Mouse (Mus musculus): ENCODE measurements at regions not wholly inside any gene's neighbourhood (a gene's known extent, or its start where the extent isn't known, plus 50 kb on each side); places are given as distances from the start of the nearest gene placed in this dataset.
A peak's percentile ranks its signal among the peaks of the same experiment; 100 is the strongest.
"Not testable (repeated sequence)": the region's sequence is repeated elsewhere in the genome, so short reads cannot be mapped to it uniquely, and the experiment has no call there.

DNA sequence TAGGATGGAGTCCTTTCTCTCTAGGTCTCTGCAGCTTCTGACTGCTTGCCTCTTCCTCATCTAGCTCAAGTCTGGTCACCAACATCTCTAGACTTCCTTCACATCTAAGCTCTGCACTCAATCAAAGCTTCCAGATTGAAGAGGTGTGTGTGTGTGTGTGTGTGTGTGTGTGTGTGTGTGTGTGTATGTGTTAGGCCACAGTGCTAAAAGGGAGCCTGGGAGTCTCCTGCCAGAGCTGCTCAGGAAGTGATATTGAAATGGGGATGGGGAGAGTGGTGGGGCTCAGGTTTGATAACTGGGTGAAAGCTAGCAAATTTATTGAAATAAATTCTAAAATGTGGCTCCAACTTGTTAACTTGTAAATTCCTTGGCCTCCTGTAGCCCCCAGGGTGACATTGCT is 73.3 kb downstream of the Gm31371 start:
- DNase-seq (ENCODE audit: low spot score in 2 of 2), result peak; percentile 16 to 66

DNA sequence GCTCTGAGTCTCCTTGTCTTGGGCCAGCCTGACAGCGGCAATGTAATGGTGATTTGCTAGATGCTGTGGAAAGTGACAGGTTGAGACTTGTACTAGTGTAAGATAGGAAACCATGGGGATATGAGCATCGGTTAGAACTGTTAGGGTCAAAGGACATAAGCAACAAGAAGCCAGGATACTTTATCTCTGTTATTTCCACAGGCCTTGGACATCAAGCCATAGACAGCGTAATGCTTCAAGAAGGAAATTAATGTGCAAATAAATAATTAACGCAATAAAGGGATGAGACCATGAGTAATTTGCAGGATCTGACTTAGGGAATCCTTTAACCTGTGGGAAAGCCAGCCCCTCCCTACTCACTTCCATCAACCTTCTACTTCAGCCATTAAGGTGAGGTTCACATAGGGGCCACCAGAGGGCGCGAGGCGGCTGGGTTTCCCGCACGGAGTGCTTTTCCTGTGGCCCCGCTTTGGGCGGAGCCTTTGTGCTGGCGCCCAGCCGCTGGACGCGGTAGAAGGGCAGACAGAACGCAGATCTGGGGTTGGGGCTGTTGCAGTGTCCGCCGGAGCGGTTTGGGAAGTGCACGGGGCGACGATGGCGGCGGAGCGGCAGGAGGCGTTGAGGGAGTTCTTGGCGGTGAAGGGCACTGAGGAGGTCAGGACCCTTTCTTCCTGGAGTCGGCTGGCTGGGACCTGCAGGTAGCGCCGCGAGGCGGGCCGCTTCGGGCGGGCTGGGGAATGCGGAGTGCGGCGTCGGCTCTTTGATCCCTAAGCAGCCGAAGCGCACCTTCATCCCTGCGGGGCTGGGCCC is 76.5 kb downstream of the Gm31371 start:
- peak; percentile 59 to 79 for DNase-seq (ENCODE audit: low spot score in 2 of 2)

DNA sequence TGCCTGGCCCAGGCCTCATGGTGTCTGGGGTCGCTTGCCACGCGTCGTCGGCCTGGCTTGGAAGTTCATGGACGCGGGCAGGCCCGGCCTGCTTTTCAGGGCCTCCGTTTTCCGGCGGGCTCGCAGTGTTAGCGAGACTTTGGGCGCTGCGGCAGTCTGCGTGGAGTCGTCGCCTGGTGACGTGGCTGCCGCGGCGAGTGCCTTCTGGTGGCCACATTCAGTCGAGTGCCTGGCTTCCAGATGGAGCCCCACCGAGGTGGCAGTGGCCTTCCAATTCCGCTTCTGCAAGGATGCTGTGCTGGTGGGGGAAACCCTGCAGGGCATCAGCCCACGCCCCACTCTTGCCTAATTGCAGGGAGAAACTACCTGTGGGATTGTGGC is 77.1 kb downstream of the Gm31371 start:
- not testable (repeated sequence) for DNase-seq (ENCODE audit: low spot score in 2 of 2)

DNA sequence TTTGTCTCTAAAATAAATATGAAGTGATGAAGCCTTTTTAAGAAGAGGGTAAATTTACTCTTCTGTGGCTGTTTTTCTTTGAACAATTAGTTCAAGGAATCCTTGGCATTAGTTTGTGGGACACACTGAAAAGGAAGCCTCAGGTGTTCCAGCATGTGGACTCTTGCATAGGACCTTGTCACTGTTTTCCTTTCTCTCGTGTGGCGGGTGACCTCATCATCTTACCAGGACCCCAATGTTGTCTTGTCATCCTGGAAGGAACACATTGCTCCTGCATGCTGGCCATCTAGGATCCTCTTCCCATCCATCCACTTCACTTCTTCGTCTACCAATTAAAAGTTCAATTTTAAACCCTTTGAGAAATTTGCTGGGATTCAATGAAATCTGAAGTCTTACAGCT is 104.9 kb downstream of the Gm31371 start:
- peak; percentile 42 to 82 for DNase-seq (ENCODE audit: low spot score in 2 of 2)

DNA sequence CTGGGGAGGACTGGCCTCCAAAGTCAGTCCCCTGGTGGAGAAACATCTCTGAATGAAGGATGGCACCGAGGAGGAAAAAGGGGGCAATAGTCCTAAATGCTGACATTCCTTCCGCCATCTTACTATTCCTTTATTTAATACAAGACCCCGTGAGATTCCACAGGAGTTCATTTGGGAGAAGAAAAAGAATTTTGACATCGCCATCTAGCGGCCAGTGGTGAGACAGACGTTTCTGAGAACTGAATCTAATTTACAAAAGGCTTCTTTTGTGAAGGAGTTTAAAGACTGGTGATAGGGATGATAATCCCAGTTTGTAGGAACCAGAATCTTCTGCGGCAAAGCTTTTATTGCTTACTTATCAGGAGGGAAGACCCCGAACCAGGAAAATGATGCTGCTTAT is 107.8 kb downstream of the Gm31371 start:
- DNase-seq (ENCODE audit: low spot score in 2 of 2), result not testable (repeated sequence)

DNA sequence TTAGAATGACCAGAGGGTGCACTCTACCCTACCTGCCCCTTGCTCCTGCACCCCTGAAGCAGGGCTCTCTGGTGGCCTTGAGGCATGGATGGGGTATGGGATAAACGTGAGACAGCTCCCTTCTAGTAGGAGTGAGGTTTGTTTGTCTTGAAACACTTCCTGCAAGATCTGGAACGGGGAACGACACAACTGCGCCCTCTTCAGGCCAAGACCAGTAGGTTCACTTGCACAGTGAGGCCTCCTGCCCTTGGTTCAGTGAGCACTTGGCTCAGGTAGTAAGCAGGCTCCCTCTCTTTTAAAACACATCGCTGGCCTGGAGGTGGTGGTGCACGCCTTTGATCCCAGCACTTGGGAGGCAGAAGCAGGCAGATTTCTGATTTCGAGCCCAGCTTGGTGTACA is 110.1 kb downstream of the Gm31371 start:
- DNase-seq (ENCODE audit: low spot score in 2 of 2), result not testable (repeated sequence)

DNA sequence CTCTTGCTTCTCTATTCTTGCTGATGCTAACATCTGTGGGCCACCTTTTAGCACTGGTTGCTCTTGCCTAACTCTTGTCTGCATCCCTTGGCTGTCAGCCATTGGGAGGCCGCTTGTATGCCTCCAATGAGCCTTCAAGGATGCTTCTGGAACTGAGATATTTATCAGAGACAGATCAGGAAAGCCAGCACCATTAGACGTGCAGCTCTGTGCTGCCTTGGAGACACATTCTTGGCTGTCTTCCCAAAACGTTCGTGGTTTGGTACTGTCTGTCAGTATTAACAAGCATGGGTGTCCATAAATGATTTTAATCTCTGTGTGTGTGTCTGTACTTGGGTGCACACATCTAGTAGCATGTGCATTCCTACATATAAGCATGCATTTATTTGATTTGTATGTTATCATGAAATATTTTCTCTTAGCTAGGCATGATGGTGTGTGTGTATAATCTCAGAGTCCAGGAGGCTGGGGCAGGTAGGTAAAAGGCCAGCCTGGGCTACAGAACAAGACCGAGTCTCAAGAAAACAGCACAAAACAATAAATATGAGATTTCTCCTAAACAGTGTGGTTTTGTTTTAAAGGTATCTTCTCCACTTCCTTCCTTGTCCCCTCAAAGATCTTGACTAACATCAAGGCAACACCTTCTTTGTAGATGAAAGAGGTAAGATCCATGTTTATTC is 111.4 kb downstream of the Gm31371 start:
- DNase-seq (ENCODE audit: low spot score in 2 of 2), result not testable (repeated sequence)

DNA sequence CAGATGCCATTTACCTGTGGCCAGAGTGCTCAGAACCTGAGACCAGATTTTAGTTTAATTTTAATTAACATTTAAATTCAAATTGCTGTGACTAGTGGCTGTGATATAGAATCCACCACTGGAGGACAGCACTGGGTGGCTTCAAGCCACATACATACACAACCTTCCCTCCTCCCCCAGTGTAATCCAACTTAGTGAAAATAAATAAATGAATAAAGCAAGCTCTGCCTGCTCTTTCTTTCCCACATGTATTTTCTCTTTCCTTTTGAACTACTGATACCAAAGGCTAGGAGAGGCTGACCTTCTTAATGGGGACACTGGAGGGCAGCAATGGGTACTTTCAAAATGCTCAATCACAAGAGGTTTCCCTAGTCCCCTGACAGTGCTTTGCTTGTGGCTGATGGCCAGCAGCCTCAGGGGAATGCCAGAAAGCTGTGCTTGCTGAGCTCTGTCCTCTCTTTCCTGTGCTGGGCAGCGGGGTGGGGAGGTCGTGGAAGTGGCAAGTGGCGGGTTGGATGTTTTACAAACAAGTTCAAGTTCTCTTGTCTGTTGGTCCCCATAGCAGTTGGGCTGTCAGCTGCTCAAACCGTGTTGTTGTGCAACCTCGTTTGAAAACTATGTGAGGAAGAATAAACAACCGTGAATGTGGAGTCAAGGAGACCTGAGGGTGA is 112.4 kb downstream of the Gm31371 start:
- DNase-seq (ENCODE audit: low spot score in 2 of 2), result not testable (repeated sequence)

DNA sequence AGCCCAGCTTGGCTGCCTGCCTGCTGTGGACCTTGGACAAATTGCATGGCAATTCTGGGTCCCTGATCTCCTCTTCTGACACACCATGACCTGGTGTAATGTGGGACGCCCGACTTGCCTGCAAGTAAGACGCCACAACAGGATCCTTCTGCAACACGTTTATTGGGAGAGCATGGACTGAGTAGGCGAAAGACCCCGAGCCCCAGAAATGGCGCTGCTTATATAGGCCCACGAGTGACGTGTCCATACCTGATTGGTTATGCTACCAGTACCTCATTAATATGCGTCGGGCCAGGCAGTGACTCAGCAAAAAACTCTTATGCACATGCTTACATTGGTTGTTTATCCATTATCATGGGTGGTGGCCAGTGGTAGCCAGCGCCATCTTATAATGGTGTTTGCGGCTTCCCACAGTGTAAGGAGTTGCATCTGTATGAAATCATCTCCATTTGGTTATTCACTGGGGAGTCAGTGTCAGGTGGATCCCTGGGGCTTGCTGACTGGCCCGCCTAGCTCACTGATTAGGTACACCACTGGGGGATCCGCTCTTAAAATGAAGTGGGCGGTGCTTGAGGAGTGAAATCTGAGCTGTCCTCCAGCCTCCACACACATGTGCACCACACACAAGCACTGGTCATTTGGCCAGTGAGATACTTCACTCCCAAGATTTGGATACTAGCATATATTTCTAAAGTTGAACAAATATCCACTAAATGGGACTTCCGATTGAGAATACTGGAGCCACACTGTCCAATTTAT is 113.1 kb downstream of the Gm31371 start:
- peak; percentile 39 to 79 for DNase-seq (ENCODE audit: low spot score in 2 of 2)

DNA sequence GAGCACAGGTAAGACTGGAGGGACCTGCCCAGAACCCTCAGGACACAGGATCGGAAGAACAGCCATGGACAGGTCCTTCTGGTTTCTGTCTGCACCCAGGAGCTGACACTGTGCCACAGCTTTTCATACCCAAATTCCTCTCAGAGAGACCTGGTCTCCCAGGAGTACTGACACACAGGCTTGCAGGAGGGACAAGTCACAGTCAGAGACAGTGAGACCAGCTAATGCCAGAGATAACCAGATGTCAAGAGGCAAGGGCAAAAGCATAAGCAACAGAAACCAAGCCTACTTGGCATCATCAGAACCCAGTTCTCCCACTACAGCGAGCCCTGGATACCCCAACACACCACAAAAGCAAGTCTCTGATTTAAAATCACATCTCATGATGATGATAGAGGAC is 122.3 kb downstream of the Gm31371 start:
- not testable (repeated sequence) for DNase-seq (ENCODE audit: low spot score in 2 of 2)

DNA sequence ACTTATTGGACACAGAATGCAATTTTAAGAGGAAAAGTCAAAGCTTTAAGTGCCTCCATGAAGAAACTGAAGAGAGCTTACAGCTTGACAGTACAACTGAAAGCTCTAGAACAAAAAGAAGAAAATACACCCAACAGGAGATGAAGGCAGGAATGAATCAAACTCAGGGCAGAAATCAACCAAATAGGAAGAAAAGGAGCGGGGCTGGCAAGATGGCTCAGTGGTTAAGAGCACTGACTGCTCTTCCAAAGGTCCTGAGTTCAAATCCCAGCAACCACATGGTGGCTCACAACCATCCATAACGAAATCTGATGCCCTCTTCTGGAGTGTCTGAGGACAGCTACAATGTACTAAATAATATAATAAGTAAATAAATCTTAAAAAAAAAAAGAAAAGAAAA is 124.8 kb downstream of the Gm31371 start:
- peak; percentile 39 to 75 for DNase-seq (ENCODE audit: low spot score in 2 of 2)

DNA sequence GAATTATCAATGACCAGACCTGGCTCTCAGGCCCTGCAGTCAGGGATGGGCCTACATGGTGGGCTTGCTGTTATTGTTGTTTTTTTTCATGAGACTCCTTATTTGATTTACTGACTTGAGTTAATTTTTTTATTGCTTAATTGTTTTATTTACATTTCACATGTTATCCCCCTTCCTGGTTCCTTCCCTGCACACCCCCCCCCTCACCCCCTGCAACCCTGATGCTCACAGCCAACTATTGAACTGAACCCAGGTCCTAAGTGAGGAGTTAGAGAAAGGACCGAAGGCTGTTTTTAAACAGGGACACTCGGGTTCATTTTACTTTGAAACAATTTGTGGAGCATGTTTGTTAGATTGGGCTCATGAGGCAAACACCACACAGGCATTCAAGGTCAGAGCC is 126.9 kb downstream of the Gm31371 start:
- not testable (repeated sequence) for DNase-seq (ENCODE audit: low spot score in 2 of 2)

DNA sequence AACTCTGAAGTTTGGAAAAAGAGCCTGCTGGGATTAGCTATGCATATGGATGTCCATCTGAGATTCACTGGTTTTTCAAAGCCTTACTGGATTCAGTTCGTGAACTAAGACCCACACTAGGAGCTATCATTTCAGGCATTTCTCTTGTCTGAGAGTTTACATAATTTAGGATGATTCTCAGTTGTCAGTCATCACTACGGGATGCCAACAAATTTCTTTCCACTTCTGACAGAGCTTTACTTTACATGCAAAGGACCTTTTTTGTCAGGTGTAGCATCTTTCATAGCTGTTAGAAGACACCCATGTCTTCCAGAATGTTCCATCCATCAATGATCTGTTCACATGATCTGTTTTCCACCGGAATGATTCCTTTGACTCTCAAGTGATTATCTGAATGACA is 154.4 kb downstream of the Gm31371 start:
- peak; percentile 20 to 68 for DNase-seq (ENCODE audit: low spot score in 2 of 2)

DNA sequence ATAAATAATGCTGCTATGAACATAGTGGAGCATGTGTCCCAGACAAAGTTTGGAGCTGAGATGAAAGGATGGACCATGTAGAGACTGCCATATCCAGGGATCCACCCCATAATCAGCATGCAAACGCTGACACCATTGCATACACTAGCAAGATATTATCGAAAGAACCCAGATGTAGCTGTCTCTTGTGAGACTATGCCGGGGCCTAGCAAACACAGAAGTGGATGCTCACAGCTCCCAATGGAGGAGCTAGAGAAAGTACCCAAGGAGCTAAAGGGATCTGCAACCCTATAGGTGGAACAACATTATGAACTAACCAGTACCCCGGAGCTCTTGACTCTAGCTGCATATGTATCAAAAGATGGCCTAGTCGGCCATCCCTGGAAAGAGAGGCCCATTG is 194.9 kb downstream of the Gm31371 start:
- DNase-seq (ENCODE audit: low spot score in 2 of 2), result not testable (repeated sequence)

DNA sequence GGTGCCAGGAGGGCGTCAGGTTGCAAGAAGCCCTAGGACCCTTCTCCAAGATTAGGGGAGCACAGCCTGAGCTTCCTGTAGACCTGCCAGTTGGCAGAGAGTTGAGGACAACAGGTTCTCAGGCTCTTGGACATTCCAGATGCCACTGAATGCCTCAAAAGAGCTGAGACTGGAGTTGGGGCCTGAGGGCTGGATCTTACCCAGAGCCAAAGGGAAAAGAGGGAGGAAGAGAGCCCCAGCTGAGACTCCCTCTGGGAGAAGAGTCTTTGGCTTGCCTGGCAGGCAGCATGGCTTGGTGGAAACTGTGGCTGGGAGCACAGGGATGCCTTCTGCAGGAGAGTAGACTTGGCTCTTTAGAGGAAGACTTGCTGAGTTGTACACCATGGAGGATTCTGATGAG is 197.0 kb downstream of the Gm31371 start:
- not testable (repeated sequence) for DNase-seq (ENCODE audit: low spot score in 2 of 2)

DNA sequence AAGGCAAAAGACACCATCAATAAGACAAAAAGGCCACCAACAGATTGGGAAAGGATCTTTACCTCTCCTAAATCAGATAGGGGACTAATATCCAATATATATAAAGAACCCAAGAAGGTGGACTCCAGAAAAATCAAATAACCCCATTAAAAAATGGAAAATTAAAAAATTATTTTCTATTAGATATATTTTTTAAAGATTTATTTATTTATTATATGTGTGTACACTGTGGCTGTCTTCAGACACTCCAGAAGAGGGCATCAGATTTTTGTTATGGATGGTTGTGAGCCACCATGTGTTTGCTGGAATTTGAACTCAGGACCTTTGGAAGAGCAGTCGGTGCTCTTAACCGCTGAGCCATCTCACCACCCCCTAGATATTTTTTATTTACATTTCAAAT is 199.2 kb downstream of the Gm31371 start:
- not testable (repeated sequence) for DNase-seq (ENCODE audit: low spot score in 2 of 2)

DNA sequence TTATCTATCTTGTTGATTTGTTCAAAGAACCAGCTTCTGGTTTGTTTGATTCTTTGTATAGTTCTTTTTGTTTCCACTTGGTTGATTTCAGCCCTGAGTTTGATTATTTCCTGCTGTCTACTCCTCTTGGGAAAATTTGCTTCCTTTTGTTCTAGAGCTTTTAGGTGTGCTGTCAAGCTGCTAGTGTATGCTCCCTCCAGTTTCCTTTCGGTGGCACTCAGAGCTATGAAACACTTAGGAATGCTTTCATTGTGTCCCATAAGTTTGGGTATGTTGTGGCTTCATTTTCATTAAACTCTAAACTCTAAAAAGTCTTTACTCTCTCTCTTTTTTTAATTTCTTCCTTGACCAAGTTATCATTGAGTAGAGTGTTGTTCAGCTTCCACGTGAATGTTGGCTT is 204.0 kb downstream of the Gm31371 start:
- DNase-seq (ENCODE audit: low spot score in 2 of 2), result peak in 1 of 2 experiments; percentile 63

DNA sequence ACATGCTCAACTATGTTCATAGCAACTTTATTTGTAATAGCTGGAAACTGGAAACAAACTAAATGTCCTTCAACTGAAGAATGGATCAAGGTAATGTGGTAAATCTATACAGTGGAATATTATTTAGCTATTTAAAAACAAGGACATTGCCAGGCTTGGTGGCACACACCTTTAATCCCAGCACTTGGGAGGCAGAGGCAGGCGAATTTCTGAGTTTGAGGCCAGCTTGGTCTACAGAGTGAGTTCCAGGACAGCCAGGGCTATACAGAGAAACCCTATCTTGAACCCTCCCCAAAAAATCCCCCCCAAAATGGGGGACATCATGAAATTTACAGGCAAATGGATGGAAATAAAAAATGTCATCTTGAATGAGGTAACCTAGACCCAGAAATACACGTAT is 213.6 kb downstream of the Gm31371 start:
- DNase-seq (ENCODE audit: low spot score in 2 of 2), result peak; percentile 14 to 63

DNA sequence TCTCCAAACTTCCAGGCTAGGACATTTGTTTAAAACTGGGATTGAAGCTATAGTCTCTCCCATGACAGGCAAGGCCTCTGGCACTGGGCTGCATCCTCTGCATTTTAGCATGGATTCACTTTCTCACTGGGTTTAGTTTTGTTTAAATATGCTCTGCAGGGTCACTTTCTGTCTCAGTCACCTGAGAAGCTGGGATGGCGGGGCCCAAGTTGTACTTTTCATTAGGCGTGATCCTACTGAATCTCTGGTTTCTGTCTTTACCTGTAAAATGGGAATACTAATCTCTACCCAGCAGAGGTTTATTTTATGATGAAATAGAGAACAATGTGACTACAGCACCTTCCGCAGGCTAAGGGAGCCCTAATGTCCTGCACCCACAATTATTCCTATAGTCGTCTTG is 216.4 kb downstream of the Gm31371 start:
- peak; percentile 13 to 64 for DNase-seq (ENCODE audit: low spot score in 2 of 2)

DNA sequence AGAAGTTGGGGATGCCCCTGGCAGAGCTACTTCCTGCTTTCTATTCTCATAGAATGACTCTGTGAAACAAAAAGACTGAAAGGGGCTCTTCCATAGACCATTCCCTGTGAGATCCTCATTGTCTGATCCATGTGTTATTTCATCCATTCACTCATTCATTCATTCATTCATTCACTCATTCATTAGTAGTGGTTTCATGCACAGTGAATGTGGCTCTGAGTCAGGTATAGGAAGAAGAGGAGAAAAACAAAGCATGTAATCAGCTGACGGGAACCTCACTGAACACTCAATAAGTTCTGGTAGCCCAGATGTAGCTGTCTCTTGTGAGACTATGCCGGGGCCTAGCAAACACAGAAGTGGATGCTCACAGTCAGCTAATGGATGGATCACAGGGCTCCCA is 217.0 kb downstream of the Gm31371 start:
- not testable (repeated sequence) for DNase-seq (ENCODE audit: low spot score in 2 of 2)

DNA sequence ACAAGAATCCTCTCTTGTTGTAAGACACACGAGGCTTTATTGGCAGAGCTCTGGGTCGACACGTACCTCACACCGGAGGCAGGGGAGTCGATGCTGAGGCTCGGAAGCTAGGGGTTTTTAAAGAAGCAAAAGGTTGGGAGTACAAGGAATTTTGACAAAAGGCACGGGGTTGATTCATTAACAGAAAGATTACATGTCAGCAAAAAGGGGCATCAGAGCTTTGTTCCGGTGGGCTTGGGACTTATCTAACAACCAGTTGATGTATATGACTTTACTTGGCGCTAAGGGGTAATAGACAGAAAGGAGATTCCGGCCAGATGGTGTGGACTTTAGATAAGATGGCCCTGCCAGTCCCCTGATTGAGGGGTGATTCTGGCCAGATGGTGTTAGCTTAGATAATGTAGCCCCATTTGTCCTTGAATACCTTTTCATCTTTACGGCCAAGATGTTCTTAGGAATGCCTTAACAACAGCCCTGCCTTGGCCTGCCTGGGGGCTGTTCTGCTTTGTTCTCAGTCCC is 218.3 kb downstream of the Gm31371 start:
- DNase-seq (ENCODE audit: low spot score in 2 of 2), result peak; percentile 11 to 61

All from spleen, postnatal 4 days (tissue).